Mouse (Mus musculus) liver, embryonic 16.5 days (tissue): Measurements from ENCODE around the gene Hist2h2be. TPM values are rescaled to one million over a fixed set of nuclear protein-coding genes. Genes with fewer than 3 reads are reported as not detected.
A peak's percentile ranks its signal among the peaks of the same experiment; 100 is the strongest.
"Not testable (repeated sequence)": the region's sequence is repeated elsewhere in the genome, so short reads cannot be mapped to it uniquely, and the experiment has no call there.

ENCODE experiments used
- ATAC-seq: fragments of 200-750 bp; cut with Nextera tagmentation; 2 replicates; pipeline ENCODE4 v1.8.0; 2017; ENCODE audit warnings: low read depth, mild to moderate bottlenecking, moderate number of reproducible peaks, moderate library complexity
- H3K27ac ChIP-seq: fragments of 300-500 bp; sonication (generic); 2 replicates; pipeline ENCODE4 v1.5.1; 2014; ENCODE audit warnings: mild to moderate bottlenecking, low read length
- H3K27me3 ChIP-seq: fragments of 300-500 bp; sonication (generic); 2 replicates; pipeline ENCODE4 v1.6.1; 2014; ENCODE audit warnings: low read depth, low read length, mixed read lengths; ENCODE audit not compliant: control insufficient read depth, insufficient read depth
- H3K36me3 ChIP-seq: fragments of 300-500 bp; sonication (generic); 2 replicates; pipeline ENCODE4 v1.6.1; 2014; ENCODE audit warnings: mild to moderate bottlenecking; ENCODE audit not compliant: control insufficient read depth, insufficient read depth
- H3K4me1 ChIP-seq: fragments of 300-500 bp; sonication (generic); 2 replicates; pipeline ENCODE4 v1.6.1; 2014; ENCODE audit warnings: low read depth, low read length, mixed read lengths; ENCODE audit not compliant: control insufficient read depth
- H3K4me2 ChIP-seq: fragments of 300-500 bp; sonication (generic); 2 replicates; pipeline ENCODE4 v1.6.1; 2014; ENCODE audit warnings: low read depth, low read length, mixed read lengths
- H3K4me3 ChIP-seq: fragments of 300-500 bp; sonication (generic); 2 replicates; pipeline ENCODE4 v1.5.1; 2014; ENCODE audit warnings: low read depth, mild to moderate bottlenecking, low read length
- H3K9ac ChIP-seq: fragments of 300-500 bp; sonication (generic); 2 replicates; pipeline ENCODE4 v1.6.1; 2014; ENCODE audit warnings: low read depth, low read length
- H3K9me3 ChIP-seq: fragments of 300-500 bp; sonication (generic); replicated peaks from 2 replicates; pipeline ENCODE4 v1.6.1; 2016; ENCODE audit warnings: low read length; ENCODE audit not compliant: control insufficient read depth
- WGBS: fragments of 180-500 bp; shearing (Covaris S2); extraction: QIAGEN DNeasy Blood & Tissue Kit; methylation state at CpG from one replicate; pipeline ENCODE4 v1.1.7; 2014; ENCODE audit not compliant: insufficient replicate concordance; 5-methylcytosine and 5-hydroxymethylcytosine counted together
- polyA plus RNA-seq: library from polyadenylated mRNA; unstranded; fragments of >200 nt; fragmentation: Nextera tagmentation; extraction: Ambion mirVana; gene quantifications from 2 replicates; pipeline ENCODE4 v1.2.1, GENCODE M21; 2015

Hist2h2be gene
- polyA plus RNA-seq, 1 experiment from 2014 or later: 7.2 TPM

GRCm38 (mm10) chr3:96197129-96197749 is 23.7 kb upstream of the Hist2h2be start:
- peaks cover 22% of the 10 kb centered on the region for H3K4me1 ChIP-seq
- under 1% methylated on average over 50 of the region's 50 CpGs for WGBS
- peak; percentile 91 for ATAC-seq
- peak overlapping the region; percentile 92 for H3K27ac ChIP-seq
- H3K4me3 ChIP-seq: peak overlapping the region; percentile 84
- peaks cover 3% of the 10 kb centered on the region for H3K27me3 ChIP-seq
- H3K36me3 ChIP-seq: no peaks in the 10 kb centered on the region
- H3K9me3 ChIP-seq: no peaks in the 10 kb centered on the region
- peak overlapping the region; percentile 89 for H3K9ac ChIP-seq
- peak overlapping the region; percentile 99 for H3K4me2 ChIP-seq

DNA sequence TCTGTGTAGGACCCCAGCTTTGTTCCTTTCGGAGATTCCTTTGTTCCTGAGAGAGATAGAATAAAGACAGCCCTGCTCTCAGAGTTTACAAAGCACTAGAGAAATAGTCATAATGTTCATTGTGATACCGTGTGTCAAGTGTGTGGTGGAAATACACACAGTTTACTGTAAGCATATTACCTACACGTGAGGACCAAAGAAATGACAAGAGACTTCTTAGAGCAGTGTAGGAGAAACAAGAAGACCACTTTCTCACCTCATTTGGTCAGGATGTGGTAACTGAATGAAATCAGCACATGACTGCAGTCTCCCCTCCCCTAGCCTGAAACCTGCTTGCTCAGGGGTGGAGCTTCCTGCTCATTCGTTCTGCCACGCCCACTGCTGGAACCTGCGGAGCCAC is 22.7 kb upstream of the Hist2h2be start:
- Histone ChIP-seq H3K36me3 (no peaks in the 10 kb centered on the region), H3K4me2 (peak overlapping the region; percentile 99), H3K4me3 (peak overlapping the region; percentile 84), H3K27me3 (peaks cover 3% of the 10 kb centered on the region), H3K9ac (0 out of 2 replicates have a peak overlapping the region, but pooled peaks have one; percentile 89), H3K27ac (peak overlapping the region; percentile 16; the same call in 1 of the 2 replicates), H3K9me3 (no peaks in the 10 kb centered on the region), H3K4me1 (peaks cover 22% of the 10 kb centered on the region)
- ATAC-seq: no peak
- WGBS: 6% methylated on average over 6 of the region's 6 CpGs

- not testable (repeated sequence) for H3K4me2 ChIP-seq, H3K9ac ChIP-seq, ATAC-seq, H3K9me3 ChIP-seq, H3K4me3 ChIP-seq, H3K27ac ChIP-seq, H3K36me3 ChIP-seq, H3K27me3 ChIP-seq
- WGBS: 7% methylated on average over 7 of the region's 8 CpGs
- peaks cover 22% of the 10 kb centered on the region for H3K4me1 ChIP-seq
These were observed 22.2 kb upstream of the Hist2h2be start for GRCm38 (mm10) chr3:96198601-96199251.

GRCm38 (mm10) chr3:96199731-96200130 is 21.2 kb upstream of the Hist2h2be start:
- peaks cover 22% of the 10 kb centered on the region for H3K4me1 ChIP-seq
- H3K4me3 ChIP-seq: no peak overlapping the region
- ATAC-seq: no peak
- no peak overlapping the region for H3K9ac ChIP-seq
- H3K9me3 ChIP-seq: no peaks in the 10 kb centered on the region
- no peaks in the 10 kb centered on the region for H3K36me3 ChIP-seq
- no peak overlapping the region for H3K27ac ChIP-seq
- 48% methylated on average over 2 of the region's 2 CpGs for WGBS
- H3K4me2 ChIP-seq: no peak overlapping the region
- H3K27me3 ChIP-seq: no peaks in the 10 kb centered on the region

DNA sequence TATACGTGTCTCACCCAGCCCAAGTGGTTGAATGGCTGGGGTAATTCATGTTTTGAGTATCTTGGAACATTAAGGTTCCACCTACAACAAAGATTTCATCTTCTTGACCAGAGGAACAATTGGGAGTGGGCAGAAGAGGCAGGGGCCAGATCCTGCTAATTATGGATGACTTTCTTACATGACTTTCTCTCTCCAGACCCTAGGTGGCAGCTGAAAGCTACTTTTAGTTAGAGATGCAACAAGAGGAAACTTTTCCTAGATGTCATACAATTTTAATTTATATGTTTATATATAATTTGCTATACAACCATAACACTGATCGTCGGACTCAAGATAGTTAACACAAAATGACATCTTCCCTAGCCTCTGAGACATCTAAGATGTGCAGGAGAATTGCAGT is 13.1 kb upstream of the Hist2h2be start:
- H3K4me3 ChIP-seq: no peak overlapping the region
- no peak overlapping the region for H3K4me2 ChIP-seq
- no peak overlapping the region for H3K9ac ChIP-seq
- no peaks in the 10 kb centered on the region for H3K27me3 ChIP-seq
- no peak for ATAC-seq
- no peaks in the 10 kb centered on the region for H3K36me3 ChIP-seq
- H3K9me3 ChIP-seq: no peaks in the 10 kb centered on the region
- H3K27ac ChIP-seq: no peak overlapping the region
- no peaks in the 10 kb centered on the region; the same call in 1 of the 2 replicates for H3K4me1 ChIP-seq
- 64% methylated on average over 3 of the region's 3 CpGs for WGBS

DNA sequence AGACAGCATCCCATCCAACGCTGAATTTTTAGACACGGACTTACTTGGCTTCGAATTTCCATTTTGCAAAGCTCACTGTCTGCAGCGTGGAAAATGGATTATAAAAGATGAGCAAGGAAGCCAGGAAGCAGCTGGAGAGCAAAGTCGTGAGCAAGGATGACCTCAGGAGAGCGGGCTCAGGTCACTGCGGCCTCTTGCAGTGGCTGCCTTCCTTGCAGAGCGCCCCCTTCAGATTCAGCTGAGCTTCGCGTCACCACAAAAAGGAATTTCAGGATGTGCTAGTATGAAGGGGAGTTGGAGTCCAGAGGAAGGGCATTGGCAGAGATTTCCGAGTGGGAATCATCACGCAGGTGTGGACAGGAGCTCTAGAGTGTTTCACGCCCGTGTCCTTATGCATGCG is 11.7 kb upstream of the Hist2h2be start:
- Histone ChIP-seq H3K27me3 (no peaks in the 10 kb centered on the region), H3K4me2 (no peak overlapping the region), H3K9me3 (no peaks in the 10 kb centered on the region), H3K9ac (no peak overlapping the region), H3K36me3 (no peaks in the 10 kb centered on the region), H3K4me3 (no peak overlapping the region), H3K27ac (no peak overlapping the region), H3K4me1 (no peaks in the 10 kb centered on the region; the same call in 1 of the 2 replicates)
- ATAC-seq: no peak
- WGBS: 32% methylated on average over 15 of the region's 15 CpGs

DNA sequence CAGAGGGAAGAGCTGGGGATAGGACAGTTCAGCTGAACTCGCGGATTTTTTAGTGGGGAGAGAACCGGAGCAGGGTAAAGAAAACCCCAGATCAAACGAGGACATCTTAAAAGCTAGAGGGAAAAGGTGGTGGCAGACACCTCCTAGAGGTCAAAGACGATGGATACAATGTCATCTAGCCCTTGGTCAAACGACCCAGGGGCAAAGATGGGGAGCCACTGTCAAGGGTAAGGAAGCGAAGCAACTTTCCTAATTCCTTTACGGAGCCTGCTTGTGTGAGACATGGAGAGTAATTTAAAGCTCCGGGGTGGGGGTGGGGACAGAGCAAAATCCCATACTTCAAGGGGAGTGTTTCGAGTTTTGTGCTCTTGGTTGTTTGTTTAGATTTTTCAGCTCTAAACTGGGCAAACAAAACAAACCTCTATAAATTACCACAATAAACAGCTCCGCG is 1.7 kb upstream of the Hist2h2be start:
- Histone ChIP-seq H3K36me3 (no peaks in the 10 kb centered on the region), H3K4me2 (peak overlapping the region; percentile 81), H3K4me3 (peak overlapping the region; percentile 68), H3K27me3 (no peaks in the 10 kb centered on the region), H3K9ac (peak overlapping the region; percentile 79), H3K27ac (peak overlapping the region; percentile 99), H3K4me1 (peaks cover 26% of the 10 kb centered on the region), H3K9me3 (no peaks in the 10 kb centered on the region)
- ATAC-seq: no peak
- WGBS: 0% methylated on average over 12 of the region's 12 CpGs

- Histone ChIP-seq H3K9ac (peak within 1 kb of the TSS; percentile 79), H3K36me3 (no peaks in the 10 kb centered on the region), H3K9me3 (no peaks in the 10 kb centered on the region), H3K27me3 (no peaks in the 10 kb centered on the region), H3K4me3 (peak within 1 kb of the TSS; percentile 68), H3K27ac (peak within 1 kb of the TSS; percentile 99), H3K4me1 (peaks cover 29% of the 10 kb centered on the region), H3K4me2 (peak within 1 kb of the TSS; percentile 81)
- under 1% methylated on average over 37 of the region's 37 CpGs for WGBS
- ATAC-seq: peak; percentile 58
These were observed 1.2 kb upstream of the Hist2h2be start, which contains the start of the genes Bola1 and Hist2h2ab for GRCm38 (mm10) chr3:96219661-96220130. TSS of gene Bola1 (minus strand) at chr3:96219709. TSS of gene Hist2h2ab (plus strand) at chr3:96219865.
